Mouse (Mus musculus) ES-E14 (cell line): ENCODE measurements at regions not wholly inside any gene's neighbourhood (a gene's known extent, or its start where the extent isn't known, plus 50 kb on each side); places are given as distances from the start of the nearest gene placed in this dataset.

Source experiments
- DNase-seq: peaks from one replicate; pipeline ENCODE4 v3.0.0-alpha.2; 2013; ENCODE audit warnings: low read depth, low spot score
- H3K27ac ChIP-seq: 2 replicates; pipeline ENCODE4 v1.5.1; 2012; ENCODE audit warnings: low read depth, mild to moderate bottlenecking, low read length, moderate library complexity, mixed read lengths; ENCODE audit not compliant: poor library complexity, insufficient read depth, severe bottlenecking
- H3K36me3 ChIP-seq: 2 replicates; pipeline ENCODE4 v1.6.1; 2012; ENCODE audit warnings: mild to moderate bottlenecking, low read length, moderate library complexity, mixed read lengths; ENCODE audit not compliant: control insufficient read depth, poor library complexity, insufficient read depth, severe bottlenecking
- H3K4me1 ChIP-seq, 2 experiments: fragments of 150-350 bp in 1 of 2; sonication (generic) in 1 of 2; 2 replicates each; pipeline ENCODE4 v1.6.1; 2012; ENCODE audit warnings: low read length in 2 of 2, mild to moderate bottlenecking in 1 of 2, mixed read lengths in 1 of 2; ENCODE audit not compliant: control insufficient read depth in 2 of 2, insufficient read depth in 2 of 2, poor library complexity in 1 of 2
- H3K4me3 ChIP-seq, 2 experiments: fragments of 150-350 bp in 1 of 2; sonication (generic) in 1 of 2; 2 replicates each; pipeline ENCODE4 v1.5.1; 2012; ENCODE audit warnings: low read length in 2 of 2, low read depth in 1 of 2, mild to moderate bottlenecking in 1 of 2, mixed read lengths in 1 of 2; ENCODE audit not compliant: insufficient read depth in 1 of 2, poor library complexity in 1 of 2, severe bottlenecking in 1 of 2
- H3K9ac ChIP-seq: 2 replicates; pipeline ENCODE4 v1.6.1; 2012; ENCODE audit warnings: low read depth, mild to moderate bottlenecking, low read length, mixed read lengths; ENCODE audit not compliant: poor library complexity, insufficient read depth, severe bottlenecking
- H3K9me3 ChIP-seq: fragments of 150-350 bp; sonication (generic); 2 replicates; pipeline ENCODE4 v1.6.1; 2012; ENCODE audit warnings: low read depth, mild to moderate bottlenecking, low read length; ENCODE audit not compliant: control insufficient read depth, insufficient read depth
- CHD2 ChIP-seq: IDR thresholded peaks from 2 replicates; pipeline ENCODE4 v1.6.1; 2014; ENCODE audit warnings: mild to moderate bottlenecking, low read depth, low read length, inconsistent platforms
- HCFC1 ChIP-seq: IDR thresholded peaks from 2 replicates; pipeline ENCODE4 v1.6.1; 2012; ENCODE audit warnings: low read length, inconsistent platforms, borderline replicate concordance; ENCODE audit not compliant: insufficient read depth
- MAFK ChIP-seq: IDR thresholded peaks from 2 replicates; pipeline ENCODE4 v1.6.1; 2014; ENCODE audit warnings: mild to moderate bottlenecking, low read depth, low read length, inconsistent platforms; ENCODE audit not compliant: insufficient read depth
- ZC3H11A ChIP-seq: IDR thresholded peaks from 2 replicates; pipeline ENCODE4 v1.6.1; 2012; ENCODE audit warnings: low read depth, mild to moderate bottlenecking, inconsistent platforms, low read length, borderline replicate concordance
- ZNF384 ChIP-seq: IDR thresholded peaks from 2 replicates; pipeline ENCODE4 v1.6.1; 2012; ENCODE audit warnings: low read depth, low read length, inconsistent platforms
- in situ Hi-C, 2 experiments: fragments of 600-800 bp; cut with MboI; formaldehyde crosslinking; loops; one replicate each; pipeline ENCODE4 v1.15.1; 2025; ENCODE audit warnings: low sequenced_read_pairs in 2 of 2, inconsistent platforms in 1 of 2; ENCODE audit not compliant: unreplicated experiment in 2 of 2

DNA sequence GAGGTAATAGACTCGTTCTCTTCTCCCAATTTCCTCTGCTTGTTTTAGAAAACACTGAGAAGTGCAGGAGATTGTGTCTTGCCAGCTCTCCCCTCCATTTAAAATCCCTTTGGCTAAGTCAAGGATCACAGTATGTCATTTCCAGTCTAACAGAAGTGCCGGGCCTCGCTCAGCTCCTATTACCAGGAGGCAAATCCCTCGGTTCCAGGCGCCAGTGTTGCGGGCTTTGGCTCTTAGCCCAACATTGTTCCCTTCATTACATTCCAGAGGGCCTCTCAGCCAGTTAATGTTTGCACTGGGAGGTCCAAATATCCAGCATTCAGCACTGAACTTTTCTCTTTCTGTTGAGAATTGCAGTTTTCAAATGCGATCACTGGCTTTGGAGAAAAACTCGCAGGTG lies 551.6 kb upstream of the Mgmt start:
- Histone ChIP-seq H3K9ac (no peak overlapping the region), H3K4me3 (no peak overlapping the region), H3K27ac (no peak overlapping the region), H3K36me3 (no peaks in the 10 kb centered on the region), H3K4me1 (peaks cover 0 to 4% of the 10 kb centered on the region in 2 experiments; a peak in 1 of 4 replicates), H3K9me3 (no peaks in the 10 kb centered on the region)
- no peak for DNase-seq
- no peak for TF ChIP-seq MAFK
- no peak for TF ChIP-seq HCFC1
- no peak for TF ChIP-seq ZNF384
- no peak for TF ChIP-seq CHD2
- TF ChIP-seq ZC3H11A: no peak
- in situ Hi-C loops: no loop called here

DNA sequence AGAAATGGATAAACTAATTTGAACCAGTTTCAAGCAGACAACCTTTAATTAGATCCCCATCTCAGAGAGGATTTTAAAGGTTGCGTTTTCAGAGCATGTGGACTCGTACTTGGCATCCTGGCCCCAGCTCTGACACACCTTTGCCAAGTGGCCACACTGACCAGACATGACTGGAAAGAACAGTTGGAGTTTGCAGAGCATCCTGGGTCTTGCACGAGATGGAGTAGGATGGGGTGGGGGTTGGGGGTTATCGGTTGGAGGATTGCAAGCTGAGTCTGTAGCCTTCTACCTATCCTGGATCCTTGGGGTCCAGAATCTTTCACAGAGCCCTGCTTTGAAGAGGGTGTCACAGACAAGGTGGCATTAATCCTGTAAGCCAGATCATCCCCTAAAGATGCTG lies 550.9 kb upstream of the Mgmt start:
- no peak for TF ChIP-seq ZC3H11A
- no peak for TF ChIP-seq CHD2
- no peak for TF ChIP-seq MAFK
- no peak for TF ChIP-seq HCFC1
- TF ChIP-seq ZNF384: no peak
- Histone ChIP-seq H3K27ac (no peak overlapping the region), H3K9me3 (no peaks in the 10 kb centered on the region), H3K9ac (no peak overlapping the region), H3K36me3 (no peaks in the 10 kb centered on the region), H3K4me1 (peaks cover 0 to 4% of the 10 kb centered on the region in 2 experiments; a peak in 1 of 4 replicates), H3K4me3 (no peak overlapping the region)
- in situ Hi-C loops: no loop called here
- DNase-seq: no peak

DNA sequence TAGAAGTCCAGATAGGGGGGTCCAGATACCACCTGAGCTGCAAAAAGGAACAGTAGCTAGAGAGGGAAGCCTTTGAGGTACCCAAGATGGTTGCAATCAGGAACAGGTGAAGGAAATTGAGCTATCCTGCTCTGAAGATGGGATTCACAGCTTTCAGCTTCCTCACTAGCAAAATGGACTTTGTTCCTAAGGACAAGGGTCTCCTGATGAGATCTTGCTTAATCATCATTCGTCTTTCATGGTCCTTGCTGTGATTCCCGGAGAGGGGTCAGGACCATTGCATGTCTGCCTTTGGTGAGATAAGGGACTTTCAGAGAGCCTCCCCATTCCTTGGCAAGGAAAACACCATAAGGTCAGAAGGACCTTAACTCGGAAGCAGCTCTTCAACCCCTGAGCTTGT lies 549.4 kb upstream of the Mgmt start:
- TF ChIP-seq ZC3H11A (no peak), ZNF384 (no peak), MAFK (no peak), CHD2 (no peak), HCFC1 (no peak)
- in situ Hi-C loops: no loop called here
- Histone ChIP-seq H3K9me3 (no peaks in the 10 kb centered on the region), H3K4me3 (no peak overlapping the region), H3K9ac (no peak overlapping the region), H3K4me1 (peaks cover 0 to 2% of the 10 kb centered on the region in 2 experiments; a peak in 1 of 4 replicates), H3K27ac (no peak overlapping the region), H3K36me3 (no peaks in the 10 kb centered on the region)
- DNase-seq: no peak

GRCm38 (mm10) chr7:136346531-136346930 lies 547.9 kb upstream of the Mgmt start:
- in situ Hi-C loops: no loop called here
- H3K9ac ChIP-seq: no peak overlapping the region
- no peak overlapping the region for H3K4me3 ChIP-seq
- H3K27ac ChIP-seq: no peak overlapping the region
- no peaks in the 10 kb centered on the region for H3K4me1 ChIP-seq
- H3K9me3 ChIP-seq: no peaks in the 10 kb centered on the region
- no peaks in the 10 kb centered on the region for H3K36me3 ChIP-seq
- no peak for DNase-seq
- no peak for TF ChIP-seq ZC3H11A
- TF ChIP-seq MAFK: no peak
- TF ChIP-seq CHD2: no peak
- no peak for TF ChIP-seq ZNF384
- TF ChIP-seq HCFC1: no peak

DNA sequence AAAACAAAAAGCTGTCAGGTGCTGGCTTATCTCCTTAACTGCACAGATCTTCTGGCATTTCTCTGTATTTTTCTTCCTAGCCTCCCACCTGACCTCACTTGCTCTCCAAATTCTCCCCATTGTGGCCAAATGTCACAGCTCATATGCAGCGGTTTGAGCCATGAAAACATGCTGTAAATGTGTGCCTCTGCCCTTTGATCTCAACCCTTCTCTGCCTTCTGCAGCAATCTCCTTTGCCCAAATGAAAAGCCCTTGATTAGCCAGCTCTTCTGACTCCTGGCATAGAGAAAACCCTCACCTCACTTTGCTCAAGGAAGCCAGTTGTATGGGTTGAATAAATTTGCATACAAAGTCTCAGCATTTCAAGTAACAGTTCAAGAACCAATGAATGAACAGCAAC lies 546.1 kb upstream of the Mgmt start:
- no peak for DNase-seq

More for the DNA sequence above, 546.1 kb upstream of the Mgmt start:
- H3K9ac ChIP-seq: no peak overlapping the region
- no peaks in the 10 kb centered on the region for H3K9me3 ChIP-seq
- H3K4me3 ChIP-seq: no peak overlapping the region
- H3K36me3 ChIP-seq: no peaks in the 10 kb centered on the region
- H3K27ac ChIP-seq: no peak overlapping the region
- H3K4me1 ChIP-seq: no peaks in the 10 kb centered on the region
- TF ChIP-seq ZNF384 (no peak), CHD2 (no peak), MAFK (no peak), ZC3H11A (no peak), HCFC1 (no peak)
- in situ Hi-C loops: no loop called here
